Mouse (Mus musculus) frontal cortex, postnatal 14 days (tissue): Measurements from ENCODE around the gene Zfp36l2.

Experiments used
- DNase-seq, 2 experiments: peaks; one replicate each; pipeline ENCODE4 v3.0.0; 2022; ENCODE audit warnings: low spot score in 2 of 2

The Zfp36l2 gene

GRCm38 (mm10) chr17:84177481-84177880, 10.3 kb downstream of the Zfp36l2 start:
- no peak for DNase-seq

GRCm38 (mm10) chr17:84176446-84176845, 11.3 kb downstream of the Zfp36l2 start:
- DNase-seq: no peak

DNA sequence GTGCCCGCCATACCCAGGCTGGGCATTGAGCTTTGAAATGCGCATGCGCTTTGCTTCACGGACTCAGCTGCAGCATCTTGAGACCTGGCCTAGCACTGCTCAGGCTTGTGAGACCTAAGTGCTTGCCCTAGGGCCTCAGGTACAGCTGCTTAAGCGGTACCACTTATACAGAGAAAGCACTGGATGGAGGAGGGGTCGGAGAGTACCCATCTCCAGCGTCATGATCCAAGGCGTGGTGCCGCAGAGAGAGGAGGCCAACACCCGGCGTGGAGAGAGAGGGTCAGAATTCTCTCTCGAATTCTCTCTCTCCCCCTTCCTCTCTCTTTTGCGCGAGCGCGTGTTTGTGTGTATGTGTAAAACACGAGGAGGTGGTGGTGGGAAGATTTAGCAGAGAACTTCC, 12.6 kb downstream of the Zfp36l2 start:
- no peak for DNase-seq

DNA sequence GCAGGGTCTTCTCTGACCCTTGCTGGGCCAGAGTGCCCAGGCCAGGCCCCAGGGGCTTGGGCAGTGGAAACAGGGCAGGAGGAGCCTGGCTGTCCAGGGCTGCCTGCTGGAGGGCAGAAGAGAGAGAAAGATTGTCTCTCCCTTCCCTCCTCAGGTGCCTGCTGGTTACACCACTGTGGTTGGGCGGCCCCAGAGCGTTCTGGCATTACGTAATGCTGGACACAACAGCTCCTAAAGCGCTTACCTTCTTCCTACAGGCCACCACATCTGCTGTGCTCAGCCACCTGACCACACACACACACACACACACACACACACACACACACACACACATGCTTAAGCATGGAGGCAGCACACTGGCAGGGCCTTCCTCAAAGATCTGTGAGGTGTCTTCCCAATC, 20.4 kb downstream of the Zfp36l2 start:
- no peak for DNase-seq

DNA sequence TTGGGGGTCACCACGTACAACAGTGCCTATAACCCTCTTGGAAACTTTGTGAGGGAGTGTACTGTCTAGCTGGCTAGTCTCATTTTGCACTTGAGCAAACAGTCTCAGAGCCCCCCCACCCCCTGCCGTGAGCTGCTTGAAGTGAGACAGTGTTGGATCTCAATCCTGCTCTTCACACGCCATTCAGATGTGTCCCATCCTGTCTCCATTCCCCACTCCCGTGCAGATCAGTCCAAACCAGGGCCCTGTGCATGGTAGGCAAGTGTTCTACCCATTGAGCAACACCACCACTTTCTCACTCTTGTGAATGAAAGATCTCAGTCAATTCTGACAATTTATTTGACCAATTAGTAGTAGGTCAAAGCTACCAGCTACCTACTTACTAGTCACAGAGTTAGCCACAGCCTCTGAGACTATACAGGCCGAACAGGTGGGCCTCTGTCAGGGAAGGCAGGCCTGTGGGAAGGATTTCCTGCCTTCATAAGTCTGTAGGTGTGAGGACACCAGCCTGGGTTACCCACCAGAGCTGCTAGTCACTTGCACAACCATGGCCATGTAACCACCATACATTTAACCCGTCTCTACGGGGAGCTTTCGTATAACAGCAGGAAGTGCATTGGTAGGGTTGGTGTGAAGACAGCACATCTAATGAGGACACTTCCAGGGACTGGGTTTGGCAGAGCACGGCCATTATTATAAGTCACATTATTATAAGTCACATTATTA, 21.4 kb downstream of the Zfp36l2 start:
- no peak for DNase-seq

DNA sequence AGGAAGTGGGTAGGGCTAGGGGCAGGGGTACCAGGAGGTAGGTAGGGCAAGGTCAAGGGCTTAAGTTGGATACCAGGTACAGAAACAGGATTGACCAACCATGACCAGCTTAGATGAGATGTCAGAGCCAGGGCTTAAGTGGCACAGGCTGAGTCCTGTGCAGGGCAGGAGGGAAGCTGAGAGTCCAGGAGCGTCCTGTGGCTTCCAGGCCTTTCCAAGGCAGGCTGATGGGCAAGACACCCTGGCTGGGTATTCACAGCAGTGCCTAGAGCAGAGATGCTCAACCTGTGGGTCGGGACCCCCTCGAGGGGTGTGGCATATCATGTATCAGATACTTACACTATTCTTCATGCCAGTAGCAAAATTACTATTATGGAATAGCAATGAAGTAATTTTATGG, 22.0 kb downstream of the Zfp36l2 start:
- no peak for DNase-seq

- no peak for DNase-seq
Measured at GRCm38 (mm10) chr17:84164146-84164545, 23.6 kb downstream of the Zfp36l2 start.

DNA sequence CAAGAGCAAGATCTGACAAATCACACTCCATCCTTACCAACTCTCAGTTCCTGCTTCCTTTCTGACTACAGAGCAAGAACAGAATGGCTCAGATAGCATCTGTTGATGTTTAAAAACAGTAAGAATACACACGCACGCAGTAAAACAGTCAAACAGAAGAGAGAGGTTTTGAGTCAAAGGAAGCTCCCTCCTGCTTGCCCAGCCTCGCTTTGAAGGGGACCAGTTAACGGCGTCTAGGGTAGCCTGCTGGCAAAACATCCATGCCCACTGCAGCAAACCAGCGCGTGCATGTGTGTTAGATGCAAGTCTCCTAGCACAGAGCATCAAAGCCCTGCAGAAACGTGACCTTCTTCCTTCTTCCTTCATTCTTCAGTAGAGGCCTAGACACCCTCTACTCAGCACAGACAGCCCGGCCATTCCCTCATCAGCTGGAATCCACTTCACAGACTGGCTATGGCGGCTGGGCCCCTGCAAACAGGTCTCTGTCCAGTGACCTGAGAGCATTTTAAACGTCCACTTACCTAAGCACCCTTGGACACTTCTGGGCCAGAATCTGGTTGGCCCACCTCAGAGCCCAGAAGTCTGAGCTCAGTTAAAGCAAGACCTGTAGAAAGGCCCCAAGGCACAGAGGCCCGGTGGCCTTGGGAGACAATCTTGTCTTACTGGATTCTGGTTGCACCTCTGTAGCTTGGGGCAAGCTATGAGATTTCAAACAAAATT, 24.5 kb downstream of the Zfp36l2 start:
- DNase-seq: no peak

- no peak for DNase-seq
Measured at GRCm38 (mm10) chr17:84162211-84162760, 25.5 kb downstream of the Zfp36l2 start.

DNA sequence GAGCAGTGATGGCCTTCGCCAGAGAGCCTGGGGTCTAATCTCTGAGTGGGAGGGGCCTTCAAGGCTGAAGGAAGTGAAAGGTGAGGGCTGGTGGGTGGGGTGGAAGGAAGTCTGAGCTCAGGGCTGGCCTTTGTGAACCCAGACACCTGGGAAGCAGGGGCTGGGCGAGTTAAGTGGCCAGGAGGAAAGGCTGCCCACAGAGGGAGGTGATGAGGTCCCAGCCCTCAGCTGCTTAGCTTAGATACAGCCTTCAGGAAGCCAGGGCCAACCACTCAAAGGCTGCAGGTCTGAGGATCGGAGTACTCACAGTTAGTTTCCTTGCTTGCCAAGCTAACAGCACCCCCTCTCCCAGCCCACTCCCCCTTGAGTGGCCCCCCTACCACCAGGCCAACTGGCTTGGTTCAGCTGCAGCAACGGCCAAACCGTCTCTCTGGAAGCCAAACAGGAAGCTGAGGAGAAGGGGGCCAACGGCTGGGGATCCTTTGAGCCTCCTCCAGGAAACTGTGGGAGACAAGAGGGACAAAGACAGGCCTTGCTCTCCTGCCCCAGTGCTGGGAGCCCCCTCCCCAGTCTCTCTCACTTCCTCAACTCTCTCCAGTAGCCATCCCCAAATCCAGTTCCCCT, 26.4 kb downstream of the Zfp36l2 start:
- no peak for DNase-seq

- no peak for DNase-seq
Measured at GRCm38 (mm10) chr17:84158891-84159290, 28.9 kb downstream of the Zfp36l2 start.

DNA sequence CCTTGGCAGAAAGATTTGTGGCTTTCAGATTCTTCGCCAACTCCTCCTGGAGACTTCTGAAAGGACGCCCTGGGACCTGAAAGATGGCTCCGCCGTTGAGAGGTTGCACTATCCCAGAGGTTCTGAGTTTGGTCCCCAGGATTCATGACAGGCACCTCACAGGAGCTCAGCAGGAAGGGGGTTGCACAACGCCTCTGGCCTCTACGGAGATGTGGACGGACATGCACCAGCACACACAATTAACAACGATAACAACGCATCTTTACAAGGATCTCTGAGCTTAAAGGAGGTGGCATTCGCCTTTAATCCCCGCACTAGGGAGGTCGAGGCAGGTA, 29.3 kb downstream of the Zfp36l2 start:
- DNase-seq: no peak

DNA sequence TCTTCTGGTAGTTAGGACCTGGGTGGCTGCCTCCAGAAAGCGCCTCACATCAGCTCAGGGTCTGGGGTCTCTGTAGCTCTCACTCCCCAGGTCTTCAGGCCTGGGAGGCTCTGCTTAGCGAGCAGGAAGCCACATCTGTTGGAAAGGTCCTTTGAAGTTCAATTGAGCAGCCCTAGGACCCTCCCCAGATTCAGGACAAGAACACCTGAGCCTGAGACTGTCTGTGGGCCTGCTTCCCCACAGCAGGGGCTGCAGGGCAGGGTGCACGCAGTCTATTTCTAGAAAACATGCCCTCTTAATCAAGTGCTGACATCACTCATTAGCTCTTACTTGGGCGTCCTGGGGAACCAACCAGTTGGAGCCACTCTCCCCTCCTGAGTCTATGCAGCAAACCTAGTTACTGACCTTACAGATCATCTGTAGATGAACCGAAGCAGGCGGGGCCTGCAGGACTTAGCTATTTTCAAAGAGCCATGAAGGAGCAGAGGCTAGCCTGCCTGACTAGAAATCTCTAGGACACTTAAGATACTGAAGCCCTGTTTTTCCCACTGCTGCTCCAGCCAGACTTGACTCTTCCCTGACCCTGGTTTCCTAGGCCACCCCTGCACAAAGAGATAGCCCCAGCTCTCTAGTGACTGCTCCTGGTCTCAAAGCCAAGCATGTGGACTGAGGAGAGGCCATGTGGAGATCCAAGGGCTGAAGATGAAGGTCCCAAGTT, 29.8 kb downstream of the Zfp36l2 start:
- DNase-seq: no peak

GRCm38 (mm10) chr17:84156748-84157742, 30.7 kb downstream of the Zfp36l2 start:
- DNase-seq: no peak

DNA sequence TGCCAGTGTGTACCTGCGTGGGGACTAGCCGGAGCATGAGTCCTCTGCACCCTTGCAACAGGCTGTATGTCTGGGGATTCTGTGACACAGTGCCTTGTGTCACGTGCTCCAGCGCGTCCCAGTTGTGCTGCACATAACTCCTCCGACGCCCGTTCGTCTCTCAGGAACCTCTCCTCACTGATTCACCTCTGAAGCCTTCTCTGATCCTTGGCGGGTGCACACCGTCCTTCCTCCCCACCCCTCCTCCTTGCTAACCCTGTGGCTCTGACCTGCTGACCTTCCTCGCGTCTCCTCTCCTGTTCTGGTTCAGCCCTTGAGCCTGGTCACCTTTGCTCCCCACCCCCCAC, 31.5 kb downstream of the Zfp36l2 start:
- no peak for DNase-seq

DNA sequence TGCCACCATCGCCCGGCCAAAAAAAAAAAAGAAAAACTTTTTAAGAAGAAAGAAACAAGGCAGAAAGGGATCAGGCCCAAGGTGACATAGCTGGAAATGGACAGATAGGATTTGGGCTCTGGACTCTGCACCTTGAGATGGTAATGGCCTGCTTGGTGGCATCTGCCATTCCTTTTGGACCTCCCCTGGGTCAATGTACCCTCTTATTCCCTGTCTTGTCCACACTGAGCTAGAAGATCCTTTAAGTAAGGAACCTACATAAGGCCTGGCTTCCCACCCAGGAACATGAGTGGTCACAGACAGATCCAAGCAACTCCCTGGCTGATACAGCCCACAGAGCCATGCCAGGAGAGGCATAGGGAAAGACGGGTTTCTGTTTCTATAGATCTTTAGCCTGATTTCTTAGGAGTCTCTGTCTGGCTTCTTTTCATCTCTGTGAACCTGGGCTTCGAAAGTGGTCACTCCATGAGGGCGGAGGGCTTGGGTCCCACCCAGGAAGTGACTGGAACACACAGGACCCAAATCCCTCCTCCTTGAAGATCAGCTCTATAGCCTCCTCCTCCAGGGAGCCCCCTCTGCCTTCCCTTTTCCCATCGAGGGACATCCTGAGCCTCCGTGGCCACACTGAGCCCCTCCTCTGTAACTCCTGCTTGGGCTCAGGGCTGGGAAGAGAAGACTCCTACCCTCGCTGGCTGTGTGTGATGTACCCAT, 32.1 kb downstream of the Zfp36l2 start:
- DNase-seq: no peak

- no peak for DNase-seq
Measured at GRCm38 (mm10) chr17:84155029-84155338, 32.8 kb downstream of the Zfp36l2 start.

DNA sequence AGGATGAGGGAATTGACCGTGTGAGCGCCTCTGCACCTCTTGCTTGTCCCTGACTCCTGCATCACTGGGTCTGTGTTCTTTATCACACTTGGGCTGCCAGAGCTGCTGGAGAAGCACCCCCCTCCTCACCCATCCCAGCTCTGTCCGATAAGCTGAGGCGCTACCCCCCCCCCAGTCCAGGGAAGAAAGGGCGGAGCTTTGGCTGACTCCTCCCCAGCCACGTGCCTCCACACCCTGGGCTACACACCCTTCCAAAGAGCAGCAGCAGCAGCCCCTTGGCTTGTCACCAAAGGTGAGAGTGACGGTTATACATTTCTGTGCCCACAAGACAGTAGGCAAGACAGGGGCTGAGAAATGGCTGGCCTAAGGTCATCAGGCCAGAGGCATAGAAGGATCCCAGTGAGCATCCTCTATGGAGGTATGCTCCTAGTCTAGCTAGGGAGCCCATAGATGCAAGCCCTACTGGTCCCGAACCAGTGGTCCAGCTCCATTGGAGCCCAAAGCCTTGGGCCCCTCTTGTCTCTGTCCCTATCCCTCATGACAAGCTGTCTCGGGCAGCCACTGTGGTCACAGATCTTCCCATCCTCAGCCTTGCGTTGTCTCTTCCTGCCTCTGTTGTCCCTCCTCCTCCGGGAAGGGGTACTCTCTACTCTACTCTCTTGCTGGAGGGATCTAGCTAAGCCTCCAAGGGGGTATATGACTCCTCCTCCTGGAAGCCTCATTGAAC, 33.3 kb downstream of the Zfp36l2 start:
- no peak for DNase-seq

DNA sequence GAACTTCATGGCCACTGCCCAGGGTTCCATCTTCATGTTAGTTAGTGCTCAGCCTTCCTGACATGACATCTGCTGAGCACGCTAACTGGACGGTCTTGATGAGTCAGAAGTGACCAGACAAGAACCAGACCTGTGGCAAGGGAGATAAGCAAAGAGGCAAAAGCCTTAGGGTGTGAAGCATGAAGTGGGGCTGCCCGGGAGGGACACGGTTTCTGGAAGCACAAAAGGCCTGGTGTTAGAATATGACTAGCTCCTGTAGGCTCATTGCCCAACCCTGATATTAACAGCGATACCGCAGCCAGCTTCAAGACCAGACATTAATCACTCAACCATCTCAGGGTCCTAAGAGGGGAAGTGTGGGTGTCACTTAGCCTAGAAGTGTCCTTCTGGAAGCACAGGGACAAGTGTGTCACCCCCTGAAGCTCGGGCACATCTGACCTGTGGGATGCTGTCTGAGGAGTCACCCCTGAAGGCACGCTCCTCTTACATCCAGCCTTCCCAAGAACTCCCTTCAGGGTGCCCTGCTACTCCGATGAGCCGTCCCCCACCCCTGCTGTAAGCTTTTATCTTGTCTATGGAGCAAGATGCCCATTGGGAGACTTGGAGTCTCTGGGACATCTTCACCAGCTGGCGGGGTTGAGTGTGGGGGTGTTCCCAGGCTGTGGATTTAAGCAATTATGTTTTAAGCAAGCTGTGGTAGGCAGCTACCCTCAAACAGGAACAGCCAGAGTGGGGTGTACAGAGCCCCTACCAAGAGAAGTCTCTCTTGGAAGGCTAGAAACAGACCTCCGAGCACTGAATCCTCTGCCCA, 34.6 kb downstream of the Zfp36l2 start:
- DNase-seq: no peak
